Mouse (Mus musculus) heart, postnatal 25 days (tissue): ENCODE results near the gene Ppard. TPM values are rescaled to one million over a fixed set of nuclear protein-coding genes. Genes with fewer than 3 reads are reported as not detected.

ENCODE experiments used
- DNase-seq: peaks from one replicate; pipeline ENCODE4 v3.0.0; 2022; ENCODE audit warnings: low spot score
- intact Hi-C: fragments of 180-260 bp; cut with DNase I; formaldehyde crosslinking; loops from one replicate; pipeline ENCODE4 v1.15.1; 2025
- total RNA-seq, 2 experiments: library from RNA; stranded (reverse); gene quantifications; 2 replicates each; pipeline ENCODE4 v1.2.3; 2021

Ppard gene
- total RNA-seq, 2 experiments from 2014 or later, result 40.4 to 40.6 TPM

DNA sequence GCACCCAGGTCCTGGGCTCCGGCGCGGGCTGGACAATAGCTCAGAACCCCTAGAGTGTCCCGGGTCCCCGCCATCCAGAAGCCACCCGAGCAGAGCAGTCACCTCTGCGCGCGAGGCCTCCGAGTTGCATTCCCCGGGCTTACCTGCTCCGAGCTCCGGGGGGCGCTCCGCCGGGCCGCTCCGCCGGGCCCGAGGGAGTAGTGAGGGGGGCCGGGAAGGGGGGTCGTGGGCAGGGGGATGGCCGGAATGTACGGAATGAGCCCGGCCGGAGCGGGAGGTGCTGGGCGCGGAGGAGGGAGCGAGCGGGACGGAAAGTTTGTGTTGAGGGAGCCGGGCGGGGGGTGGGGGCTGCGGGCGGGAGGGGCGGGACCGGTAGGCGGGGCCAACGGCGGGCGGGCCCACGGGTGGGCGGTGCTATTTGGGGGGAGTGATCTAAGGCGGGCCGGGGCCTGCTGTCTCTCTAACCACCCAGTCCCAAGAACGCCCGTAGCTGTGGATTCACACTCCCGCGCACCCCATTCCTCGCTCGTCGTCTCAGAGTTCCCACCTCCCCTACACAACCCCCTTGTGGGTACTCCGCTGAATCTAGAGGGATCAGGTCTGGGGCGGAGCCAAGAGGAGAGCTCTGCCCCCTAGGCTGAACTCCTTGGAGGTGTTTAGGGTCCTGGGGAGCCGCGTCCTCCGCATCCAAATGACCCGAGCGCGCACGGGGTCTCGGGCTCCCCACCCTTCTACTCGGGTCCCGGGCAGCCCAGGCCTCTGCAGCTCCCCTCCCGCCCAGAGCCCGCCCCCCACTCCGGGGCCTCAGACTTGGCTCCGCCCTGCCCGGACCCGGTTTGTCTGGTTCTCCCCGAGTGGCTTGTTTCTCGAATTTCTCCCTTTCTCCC is 118.2 kb downstream of the Ppard start, which contains the start of gene Tead3:
TSS of gene Tead3 (minus strand) at position 352 of the 887 bp plus-strand sequence.
- intact Hi-C loops, result no loop called here
- DNase-seq, result peak; percentile 54

Other genes with a start within 250 kb of the Ppard start
- gene Tcp11, start 152.1 kb upstream of the Ppard start, total RNA-seq, result not detected
- under 1 TPM; 0.53 to 0.73 TPM for gene Scube3, start 90.6 kb upstream of the Ppard start, total RNA-seq
- 10 to 100 TPM; 11.5 to 12.4 TPM for gene Zfp523, start 55.6 kb upstream of the Ppard start, total RNA-seq
- gene Def6, start 24.9 kb upstream of the Ppard start, total RNA-seq, result 1 to 10 TPM; 2.4 to 2.8 TPM
- 10 to 100 TPM; 10.5 to 11.1 TPM for gene Fance, start 80.8 kb downstream of the Ppard start, total RNA-seq
- gene Rpl10a, start 95.8 kb downstream of the Ppard start, total RNA-seq, result 100 to 1,000 TPM; 359 to 375 TPM
- gene Tead3, start 118.1 kb downstream of the Ppard start, total RNA-seq, result 10 to 100 TPM; 12.2 to 14.4 TPM
- gene Tulp1, start 132.5 kb downstream of the Ppard start, total RNA-seq, result under 1 TPM in 1 of 2 experiments, not detected in 1; 0.34 TPM